Mouse (Mus musculus) limb, embryonic 10.5 days (tissue): ENCODE results near the gene Rnf214. TPM values are rescaled to one million over a fixed set of nuclear protein-coding genes. Genes with fewer than 3 reads are reported as not detected.
A peak's percentile ranks its signal among the peaks of the same experiment; 100 is the strongest.

ENCODE experiments used
- DNase-seq: peaks from one replicate; pipeline ENCODE4 v3.0.0-alpha.2; 2017; ENCODE audit warnings: low spot score
- H3K27ac ChIP-seq: fragments of 300-500 bp; sonication (generic); 2 replicates; pipeline ENCODE4 v1.5.1; 2016; ENCODE audit warnings: mild to moderate bottlenecking
- H3K27me3 ChIP-seq: fragments of 300-500 bp; sonication (generic); 2 replicates; pipeline ENCODE4 v1.6.1; 2016; ENCODE audit warnings: low read depth, mild to moderate bottlenecking; ENCODE audit not compliant: poor library complexity, severe bottlenecking
- H3K36me3 ChIP-seq: fragments of 300-500 bp; sonication (generic); 2 replicates; pipeline ENCODE4 v1.6.1; 2016; ENCODE audit warnings: mild to moderate bottlenecking, moderate library complexity
- H3K4me1 ChIP-seq: fragments of 300-500 bp; sonication (generic); 2 replicates; pipeline ENCODE4 v1.6.1; 2016
- H3K4me3 ChIP-seq: fragments of 300-500 bp; sonication (generic); 2 replicates; pipeline ENCODE4 v1.5.1; 2016; ENCODE audit warnings: mild to moderate bottlenecking, moderate library complexity
- H3K9me3 ChIP-seq: fragments of 300-500 bp; sonication (generic); replicated peaks from 2 replicates; pipeline ENCODE4 v1.6.1; 2016; ENCODE audit warnings: mild to moderate bottlenecking
- WGBS: fragments of 180-500 bp; shearing (Covaris S2); methylation state at CpG from one replicate; pipeline ENCODE4 v1.1.7; 2016; 5-methylcytosine and 5-hydroxymethylcytosine counted together
- polyA plus RNA-seq: library from polyadenylated mRNA; unstranded; fragments of >200 nt; fragmentation: Nextera tagmentation; extraction: Ambion mirVana; gene quantifications from 2 replicates; pipeline ENCODE4 v1.2.1, GENCODE M21; 2016

Rnf214 gene
- polyA plus RNA-seq, 1 experiment from 2014 or later = 61.2 TPM

GRCm38 (mm10) chr9:45919895-45920294 is 13.2 kb upstream of the Rnf214 start:
- H3K27me3 ChIP-seq = no peaks in the 10 kb centered on the region
- H3K36me3 ChIP-seq = peaks cover 79% of the 10 kb centered on the region
- no peaks in the 10 kb centered on the region for H3K4me1 ChIP-seq
- 74% methylated on average over 1 of the region's 1 CpGs for WGBS
- no peak overlapping the region for H3K27ac ChIP-seq
- H3K4me3 ChIP-seq = no peak overlapping the region
- H3K9me3 ChIP-seq = no peaks in the 10 kb centered on the region
- no peak for DNase-seq

- WGBS = 91% methylated on average over 5 of the region's 5 CpGs
- Histone ChIP-seq H3K9me3 (no peaks in the 10 kb centered on the region), H3K4me3 (no peak overlapping the region), H3K36me3 (peaks cover 93% of the 10 kb centered on the region), H3K27me3 (no peaks in the 10 kb centered on the region), H3K4me1 (no peaks in the 10 kb centered on the region), H3K27ac (no peak overlapping the region)
- no peak for DNase-seq
Observed at GRCm38 (mm10) chr9:45917041-45917934, 10.6 kb upstream of the Rnf214 start.

DNA sequence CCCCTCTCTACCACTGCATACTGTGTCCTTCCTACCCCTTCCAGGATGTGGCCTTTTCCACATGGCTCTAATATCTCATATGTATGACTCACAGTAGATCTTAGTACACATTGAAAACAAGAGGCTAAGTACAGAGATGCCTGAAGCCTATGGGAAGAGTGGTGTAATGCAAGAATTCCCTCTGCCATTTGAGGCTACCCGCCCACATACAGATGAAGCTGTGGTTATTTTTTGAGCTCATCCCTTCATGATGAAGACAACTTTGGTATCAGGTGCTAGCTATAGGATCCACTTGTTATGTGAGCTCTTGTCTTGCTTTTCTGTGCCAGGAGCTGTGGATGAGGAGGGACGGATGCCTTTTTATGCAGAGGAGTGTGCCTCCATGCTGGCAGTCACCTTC is 8.9 kb upstream of the Rnf214 start:
- no peak overlapping the region for H3K27ac ChIP-seq
- WGBS = 91% methylated on average over 2 of the region's 2 CpGs
- H3K36me3 ChIP-seq = peaks cover 96% of the 10 kb centered on the region
- H3K9me3 ChIP-seq = no peaks in the 10 kb centered on the region
- H3K4me1 ChIP-seq = no peaks in the 10 kb centered on the region
- no peak overlapping the region for H3K4me3 ChIP-seq
- no peaks in the 10 kb centered on the region for H3K27me3 ChIP-seq
- no peak for DNase-seq

GRCm38 (mm10) chr9:45911673-45912072 is 5.0 kb upstream of the Rnf214 start:
- peak; percentile 43 for DNase-seq
- H3K4me3 ChIP-seq = no peak overlapping the region
- peaks cover 78% of the 10 kb centered on the region for H3K36me3 ChIP-seq
- WGBS = 68% methylated on average over 1 of the region's 1 CpGs
- H3K27me3 ChIP-seq = no peaks in the 10 kb centered on the region
- no peak overlapping the region for H3K27ac ChIP-seq
- H3K4me1 ChIP-seq = peaks cover 9% of the 10 kb centered on the region
- H3K9me3 ChIP-seq = no peaks in the 10 kb centered on the region

- Histone ChIP-seq H3K36me3 (peaks cover 71% of the 10 kb centered on the region), H3K4me3 (no peak overlapping the region), H3K27ac (no peak overlapping the region), H3K27me3 (no peaks in the 10 kb centered on the region), H3K4me1 (peaks cover 9% of the 10 kb centered on the region), H3K9me3 (no peaks in the 10 kb centered on the region)
- WGBS = 93% methylated on average over 3 of the region's 3 CpGs
- no peak for DNase-seq
Observed at GRCm38 (mm10) chr9:45910995-45911394, 4.3 kb upstream of the Rnf214 start.

GRCm38 (mm10) chr9:45907078-45907428 is 342 bp upstream of the Rnf214 start:
- Histone ChIP-seq H3K4me3 (peak overlapping the region; percentile 96), H3K4me1 (peaks cover 20% of the 10 kb centered on the region), H3K27ac (peak overlapping the region; percentile 98), H3K36me3 (peaks cover 50% of the 10 kb centered on the region), H3K9me3 (no peaks in the 10 kb centered on the region), H3K27me3 (no peaks in the 10 kb centered on the region)
- WGBS = under 1% methylated on average over 19 of the region's 19 CpGs
- DNase-seq = no peak

GRCm38 (mm10) chr9:45905811-45906237 is 887 bp downstream of the Rnf214 start:
- Histone ChIP-seq H3K4me3 (peak overlapping the region; percentile 96), H3K27ac (peak overlapping the region; percentile 98), H3K36me3 (peaks cover 49% of the 10 kb centered on the region), H3K27me3 (no peaks in the 10 kb centered on the region), H3K9me3 (no peaks in the 10 kb centered on the region), H3K4me1 (peaks cover 20% of the 10 kb centered on the region)
- WGBS = under 1% methylated on average over 22 of the region's 27 CpGs
- no peak for DNase-seq

DNA sequence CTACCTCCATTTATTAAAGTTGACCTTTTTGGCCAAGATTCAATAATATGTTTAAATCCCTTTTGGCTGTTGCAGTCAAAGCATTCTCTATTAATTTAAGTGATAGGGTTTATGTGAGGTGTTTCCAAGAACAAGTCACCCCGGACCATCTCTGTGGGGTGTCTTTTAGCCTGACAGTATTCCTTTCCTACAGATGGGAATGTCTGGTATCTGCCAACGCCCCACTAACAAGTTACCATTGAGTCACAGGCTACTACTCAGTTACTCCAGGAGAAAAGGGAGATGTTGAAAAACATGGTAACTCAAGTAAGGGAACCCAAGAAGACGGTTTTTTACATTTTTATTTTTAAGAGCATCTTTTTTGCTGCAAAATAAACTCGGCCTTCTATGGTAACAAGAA is 1.5 kb downstream of the Rnf214 start:
- H3K27ac ChIP-seq = peak overlapping the region; percentile 98
- H3K9me3 ChIP-seq = no peaks in the 10 kb centered on the region
- no peak for DNase-seq
- peak overlapping the region; percentile 96 for H3K4me3 ChIP-seq
- peaks cover 47% of the 10 kb centered on the region for H3K36me3 ChIP-seq
- H3K27me3 ChIP-seq = no peaks in the 10 kb centered on the region
- H3K4me1 ChIP-seq = peaks cover 20% of the 10 kb centered on the region
- WGBS = 64% methylated on average over 4 of the region's 4 CpGs

- peaks cover 99% of the 10 kb centered on the region for H3K36me3 ChIP-seq
- no peaks in the 10 kb centered on the region for H3K27me3 ChIP-seq
- H3K27ac ChIP-seq = no peak overlapping the region
- no peak for DNase-seq
- no peaks in the 10 kb centered on the region for H3K9me3 ChIP-seq
- H3K4me1 ChIP-seq = no peaks in the 10 kb centered on the region
- H3K4me3 ChIP-seq = no peak overlapping the region
Observed at GRCm38 (mm10) chr9:45893681-45894080, 13.0 kb downstream of the Rnf214 start.

- Histone ChIP-seq H3K27ac (no peak overlapping the region), H3K4me3 (no peak overlapping the region), H3K4me1 (no peaks in the 10 kb centered on the region), H3K36me3 (peaks cover 80% of the 10 kb centered on the region), H3K9me3 (no peaks in the 10 kb centered on the region), H3K27me3 (no peaks in the 10 kb centered on the region)
- WGBS = 83% methylated on average over 2 of the region's 2 CpGs
- DNase-seq = no peak
Observed at GRCm38 (mm10) chr9:45877928-45878327, 28.8 kb downstream of the Rnf214 start.

DNA sequence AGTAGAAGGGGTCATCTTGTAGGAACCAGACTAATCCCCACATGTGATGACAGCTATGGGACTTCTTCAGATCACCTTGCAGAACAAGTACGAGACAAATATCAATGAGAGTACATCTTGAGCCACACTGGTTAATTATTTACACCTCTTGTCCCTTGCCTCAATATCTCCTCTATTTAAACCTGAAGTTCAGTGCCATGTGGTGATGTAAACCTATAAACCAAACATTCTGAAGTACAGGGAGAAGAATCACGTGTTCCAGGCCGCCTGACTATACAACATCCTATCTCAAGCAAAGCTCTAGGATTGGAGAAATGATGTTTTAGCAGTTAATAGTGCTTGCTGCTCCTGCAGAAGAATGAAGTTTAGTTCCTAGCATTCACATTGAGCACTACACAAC is 36.4 kb downstream of the Rnf214 start:
- Histone ChIP-seq H3K27ac (no peak overlapping the region), H3K27me3 (no peaks in the 10 kb centered on the region), H3K9me3 (no peaks in the 10 kb centered on the region), H3K36me3 (peaks cover 99% of the 10 kb centered on the region), H3K4me3 (no peak overlapping the region), H3K4me1 (no peaks in the 10 kb centered on the region)
- DNase-seq = no peak
- WGBS = 91% methylated on average over 3 of the region's 3 CpGs

DNA sequence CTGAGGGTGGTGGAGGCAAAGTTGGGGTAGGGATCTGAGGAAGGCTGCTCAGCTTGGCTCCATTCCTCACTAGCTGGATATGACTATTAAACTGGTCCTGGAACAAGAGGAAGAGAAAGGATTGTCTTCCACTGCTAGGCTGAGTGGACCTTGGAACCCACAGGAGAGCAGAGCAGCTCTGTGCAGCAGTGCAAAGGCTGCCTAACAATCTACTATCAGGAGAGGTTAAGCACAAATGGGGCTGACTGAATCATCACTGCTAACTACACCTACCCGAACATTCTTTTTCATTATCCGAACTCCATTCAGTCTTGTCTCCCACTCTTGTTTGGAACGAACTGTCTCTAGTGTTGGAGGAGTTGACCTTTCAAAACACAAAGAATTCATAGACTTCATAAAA is 37.5 kb downstream of the Rnf214 start:
- Histone ChIP-seq H3K9me3 (no peaks in the 10 kb centered on the region), H3K36me3 (peaks cover 99% of the 10 kb centered on the region), H3K27me3 (no peaks in the 10 kb centered on the region), H3K27ac (no peak overlapping the region), H3K4me3 (no peak overlapping the region), H3K4me1 (no peaks in the 10 kb centered on the region)
- no peak for DNase-seq
- 94% methylated on average over 3 of the region's 3 CpGs for WGBS

GRCm38 (mm10) chr9:45861813-45862212 is 44.9 kb downstream of the Rnf214 start:
- Histone ChIP-seq H3K27me3 (no peaks in the 10 kb centered on the region), H3K4me1 (no peaks in the 10 kb centered on the region), H3K9me3 (no peaks in the 10 kb centered on the region), H3K36me3 (peaks cover 98% of the 10 kb centered on the region), H3K27ac (no peak overlapping the region), H3K4me3 (no peak overlapping the region)
- DNase-seq = no peak
- 75% methylated on average over 7 of the region's 7 CpGs for WGBS

DNA sequence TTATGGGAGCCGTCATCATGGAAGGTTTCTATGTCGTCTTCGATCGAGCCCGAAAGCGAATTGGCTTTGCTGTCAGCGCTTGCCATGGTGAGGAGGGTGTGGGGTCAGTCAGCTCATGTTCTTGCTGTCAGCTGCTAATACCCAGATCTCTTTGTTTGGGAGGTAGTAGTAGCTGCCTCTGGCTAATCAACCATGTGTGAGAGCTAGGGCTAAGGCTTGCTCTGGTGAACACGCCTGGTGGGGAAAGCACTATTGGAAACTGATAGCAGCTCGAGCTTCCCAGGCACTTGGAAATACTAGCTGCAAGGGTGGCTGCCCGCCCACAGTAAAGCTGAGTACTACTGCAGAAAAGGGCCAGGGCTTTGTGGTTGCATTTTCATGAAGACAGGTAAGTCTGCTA is 47.3 kb downstream of the Rnf214 start:
- no peak overlapping the region for H3K4me3 ChIP-seq
- H3K27ac ChIP-seq = no peak overlapping the region
- WGBS = 97% methylated on average over 10 of the region's 10 CpGs
- DNase-seq = no peak
- H3K27me3 ChIP-seq = no peaks in the 10 kb centered on the region
- H3K4me1 ChIP-seq = no peaks in the 10 kb centered on the region
- no peaks in the 10 kb centered on the region for H3K9me3 ChIP-seq
- peaks cover 94% of the 10 kb centered on the region for H3K36me3 ChIP-seq
